Mouse (Mus musculus) cerebellum, postnatal 14 days (tissue): ENCODE results near the gene Pik3c2b.
A peak's percentile ranks its signal among the peaks of the same experiment; 100 is the strongest.
"Not testable (repeated sequence)": the region's sequence is repeated elsewhere in the genome, so short reads cannot be mapped to it uniquely, and the experiment has no call there.

Experiments
- DNase-seq, 2 experiments: peaks; one replicate each; pipeline ENCODE4 v3.0.0; 2021; ENCODE audit warnings: mixed read lengths in 2 of 2

The Pik3c2b gene

DNA sequence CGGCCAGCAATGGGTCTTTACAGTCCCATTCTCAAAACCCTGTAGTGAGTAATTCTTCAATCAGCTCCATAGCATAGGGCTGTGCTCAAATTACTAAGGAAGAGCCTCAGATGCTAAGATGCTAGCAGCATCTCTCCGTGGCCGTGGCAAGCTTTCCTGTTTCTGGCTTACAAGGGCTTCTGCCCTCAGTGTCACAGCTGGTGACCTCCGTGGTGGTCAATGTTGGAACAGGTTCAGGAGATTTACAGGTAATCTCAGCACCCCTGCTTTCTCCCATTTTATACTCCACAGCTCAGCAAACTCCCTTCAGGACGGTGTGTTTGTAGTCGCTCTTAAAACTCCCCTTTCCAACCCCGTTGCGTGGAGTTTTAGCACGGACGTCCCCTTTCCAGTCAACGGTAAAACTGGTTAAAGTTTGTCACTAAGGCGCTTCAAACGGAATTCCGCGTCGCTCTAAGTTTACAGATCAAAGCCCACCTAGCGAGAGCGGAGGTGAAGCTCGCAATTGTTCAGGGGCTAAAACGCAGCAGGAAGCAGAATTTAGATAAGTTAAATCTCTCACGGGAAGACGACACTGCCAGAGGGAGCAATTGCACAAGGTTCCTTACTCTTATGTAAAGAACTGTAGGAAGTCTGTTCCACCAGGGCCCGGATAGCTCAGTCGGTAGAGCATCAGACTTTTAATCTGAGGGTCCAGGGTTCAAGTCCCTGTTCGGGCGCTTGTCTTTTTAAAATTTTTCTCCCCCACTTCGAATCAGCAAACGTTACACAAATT lies 12.0 kb upstream of the Pik3c2b start:
- peak; percentile 57 to 60 for DNase-seq

DNA sequence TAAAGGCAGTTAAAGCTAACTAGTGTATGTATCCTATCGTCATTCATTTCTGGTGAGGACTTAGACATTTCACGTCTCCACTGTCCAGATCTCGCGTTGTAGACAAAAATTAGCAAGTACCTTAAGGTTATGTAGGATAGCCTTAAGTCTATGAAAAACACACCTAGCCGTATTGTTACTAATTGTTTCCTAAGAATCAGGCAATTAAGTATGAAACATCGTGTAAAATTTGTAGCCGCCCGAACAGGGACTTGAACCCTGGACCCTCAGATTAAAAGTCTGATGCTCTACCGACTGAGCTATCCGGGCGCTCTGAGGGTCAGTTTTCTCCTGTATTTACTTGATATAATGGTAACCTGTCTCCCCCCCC lies 11.4 kb upstream of the Pik3c2b start:
- peak; percentile 61 to 64 for DNase-seq

DNA sequence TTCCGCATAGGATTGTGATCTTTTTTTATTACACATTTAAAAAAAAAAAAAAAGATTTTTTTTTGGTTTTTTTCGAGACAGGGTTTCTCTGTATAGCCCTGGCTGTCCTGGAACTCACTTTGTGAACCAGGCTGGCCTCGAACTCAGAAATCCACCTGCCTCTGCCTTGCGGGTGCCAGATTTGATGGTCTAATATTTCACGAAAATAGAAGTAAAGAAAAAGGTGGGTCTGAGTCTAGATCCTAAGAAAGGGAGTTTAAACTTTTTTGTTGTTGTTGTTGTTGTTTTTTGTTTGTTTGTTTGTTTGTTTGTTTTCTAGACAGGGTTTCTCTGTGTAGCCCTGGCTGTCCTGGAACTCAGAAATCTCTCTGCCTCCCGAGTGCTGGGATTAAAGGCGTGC lies 10.8 kb upstream of the Pik3c2b start:
- not testable (repeated sequence) for DNase-seq

DNA sequence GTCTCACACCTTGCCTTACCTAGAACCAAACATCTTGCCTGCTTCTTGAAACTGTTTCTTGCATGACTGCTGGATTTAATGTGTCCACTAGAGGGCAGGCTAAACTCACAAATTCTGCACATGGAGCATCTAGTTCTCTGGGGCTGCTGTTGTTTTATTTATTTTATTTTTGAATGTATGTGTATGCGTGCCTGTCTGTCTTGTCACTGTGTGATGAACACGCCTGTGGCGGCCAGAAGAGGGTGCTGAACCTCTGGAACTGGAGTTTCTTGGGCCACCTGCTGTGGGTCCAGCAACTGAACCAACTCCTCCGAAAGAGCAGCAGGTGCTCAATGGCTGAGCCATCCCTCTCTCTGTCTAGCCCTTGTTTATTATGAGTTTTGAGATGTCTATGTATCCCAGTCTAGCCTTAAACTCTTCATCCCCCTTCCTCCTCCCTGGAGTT lies 5.9 kb upstream of the Pik3c2b start:
- DNase-seq: peak; percentile 76 to 77

DNA sequence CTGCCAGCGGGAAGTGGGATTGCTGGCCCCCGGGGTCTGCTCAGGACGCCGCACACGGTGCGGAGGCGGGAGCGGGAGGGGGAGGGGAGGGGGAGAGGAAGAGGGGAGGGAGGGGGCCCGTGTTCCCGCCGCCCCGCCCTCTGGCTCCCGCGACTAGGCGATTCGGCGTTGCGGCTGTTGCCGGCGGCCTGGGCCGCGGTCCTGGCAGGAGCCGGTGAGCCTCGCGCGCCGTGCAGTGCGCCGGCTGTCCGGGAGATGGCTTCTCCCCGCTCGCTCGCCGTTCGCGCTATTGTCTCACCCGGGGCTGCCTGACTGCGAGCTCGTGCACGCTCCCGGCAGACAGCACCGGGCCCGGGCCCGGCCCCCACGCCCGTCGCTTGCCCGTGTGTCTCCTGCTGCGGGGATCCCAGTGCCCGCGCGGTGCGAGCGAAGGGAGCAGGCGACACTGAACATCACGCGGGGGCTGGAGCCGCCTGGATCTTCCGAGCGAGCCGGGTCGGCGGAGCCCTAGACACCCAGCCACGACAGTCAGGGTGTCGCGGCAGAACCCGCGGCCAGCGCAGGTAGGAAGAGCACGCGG lies 484 bp downstream of the Pik3c2b start:
- DNase-seq: peak; percentile 81 to 84

DNA sequence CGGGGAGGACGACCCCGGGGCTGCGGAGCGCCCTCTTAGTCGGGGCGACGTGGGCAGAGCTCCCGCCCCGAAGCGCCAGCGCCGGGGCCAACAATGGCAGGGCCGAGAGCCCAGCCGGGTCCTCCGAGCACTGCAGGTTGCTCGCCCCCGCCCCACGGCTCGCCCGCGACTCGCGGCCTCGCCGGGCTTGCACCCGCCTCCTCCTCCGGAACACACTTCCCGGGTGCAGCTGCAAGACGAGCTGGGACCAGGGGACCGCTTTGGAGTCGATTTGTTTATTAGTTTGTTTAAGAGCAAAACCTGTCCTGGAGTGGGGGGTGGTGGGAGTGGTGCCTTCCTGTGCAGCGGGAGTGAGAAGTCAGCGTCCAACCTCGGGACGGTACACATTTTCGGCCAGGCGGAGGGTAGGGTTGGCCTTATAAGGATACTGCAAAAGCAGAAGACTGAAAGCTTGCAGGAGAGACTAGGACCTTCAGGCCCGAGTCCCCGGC lies 1.0 kb downstream of the Pik3c2b start:
- DNase-seq: peak; percentile 56 to 58

DNA sequence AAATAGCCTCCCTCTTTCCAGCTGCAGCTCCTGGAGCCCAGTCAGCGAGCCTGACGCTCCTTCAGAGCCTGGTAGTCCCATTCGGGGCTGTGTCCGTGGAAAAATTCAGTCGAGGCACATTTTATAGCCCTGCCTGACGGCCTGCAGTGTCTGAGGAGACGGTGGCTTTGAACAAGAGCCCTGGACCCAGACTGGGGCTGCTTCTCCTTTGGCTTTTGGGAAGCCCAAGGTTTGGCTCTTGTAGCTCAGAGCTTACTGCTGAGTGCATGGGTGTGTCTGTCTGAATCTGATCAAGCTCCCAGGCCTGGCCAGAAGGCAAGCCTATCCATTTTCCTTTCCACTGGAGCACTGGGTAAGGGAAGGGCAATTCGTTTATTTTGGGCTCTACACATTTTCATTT lies 2.1 kb downstream of the Pik3c2b start:
- DNase-seq: no peak

DNA sequence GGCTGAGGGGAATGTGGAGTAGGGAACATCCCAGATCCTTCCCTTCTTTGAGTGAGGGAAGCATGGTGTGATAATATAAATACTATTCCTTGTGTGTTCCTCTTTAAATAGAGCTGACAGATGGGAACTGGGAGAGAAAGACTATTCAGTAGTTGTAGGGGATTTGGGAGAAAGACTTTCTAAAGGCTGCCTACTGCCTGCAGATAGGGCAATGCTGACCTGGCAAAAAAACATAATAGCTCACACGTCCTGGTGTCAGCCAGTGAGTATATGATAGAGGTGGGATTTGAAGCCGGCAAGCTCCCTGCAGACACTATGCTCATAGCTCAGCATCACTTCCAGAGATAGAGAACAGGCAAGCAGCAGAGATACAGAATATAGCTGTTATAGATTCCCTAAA lies 3.2 kb downstream of the Pik3c2b start:
- DNase-seq: no peak

DNA sequence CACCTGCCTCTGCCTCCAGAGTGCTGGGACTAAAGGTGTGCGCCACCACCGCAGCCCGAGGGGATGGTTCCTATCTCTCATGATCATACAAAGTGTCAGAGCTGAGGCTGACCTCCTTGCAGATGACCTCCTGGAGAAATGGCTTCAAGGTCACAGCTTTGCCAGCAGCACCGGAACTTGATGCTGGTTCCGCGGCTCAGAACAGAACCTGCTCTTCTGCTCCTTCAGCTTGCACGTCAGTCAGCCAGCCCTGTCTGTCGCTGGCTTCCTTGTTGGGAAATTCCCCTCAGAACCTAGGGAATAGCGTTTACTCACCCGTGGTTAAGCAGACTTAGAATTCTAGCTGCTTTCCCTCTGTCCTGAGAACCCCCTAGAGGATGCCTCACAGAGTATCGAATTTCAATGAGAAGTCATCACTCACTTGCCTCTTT lies 4.5 kb downstream of the Pik3c2b start:
- DNase-seq: no peak

DNA sequence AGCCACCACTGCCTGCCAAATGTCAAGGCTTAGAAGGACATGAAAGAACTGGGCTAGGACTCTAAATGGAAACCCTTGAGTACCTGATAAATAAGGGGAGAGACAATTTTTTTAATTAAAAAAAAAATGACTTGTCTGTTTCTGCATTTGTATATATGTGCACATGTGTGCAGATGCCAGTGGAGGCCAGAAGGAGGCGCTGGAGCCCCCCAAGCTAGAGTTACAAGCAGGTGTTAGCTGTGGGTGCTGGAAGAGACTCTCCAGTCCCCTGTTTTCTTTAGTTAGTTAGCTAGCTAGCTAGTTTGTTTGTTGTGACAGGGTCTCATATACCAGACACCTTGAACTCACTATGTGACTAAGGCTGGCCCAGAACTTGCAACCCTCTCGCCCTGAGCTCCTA lies 6.4 kb downstream of the Pik3c2b start:
- no peak for DNase-seq

DNA sequence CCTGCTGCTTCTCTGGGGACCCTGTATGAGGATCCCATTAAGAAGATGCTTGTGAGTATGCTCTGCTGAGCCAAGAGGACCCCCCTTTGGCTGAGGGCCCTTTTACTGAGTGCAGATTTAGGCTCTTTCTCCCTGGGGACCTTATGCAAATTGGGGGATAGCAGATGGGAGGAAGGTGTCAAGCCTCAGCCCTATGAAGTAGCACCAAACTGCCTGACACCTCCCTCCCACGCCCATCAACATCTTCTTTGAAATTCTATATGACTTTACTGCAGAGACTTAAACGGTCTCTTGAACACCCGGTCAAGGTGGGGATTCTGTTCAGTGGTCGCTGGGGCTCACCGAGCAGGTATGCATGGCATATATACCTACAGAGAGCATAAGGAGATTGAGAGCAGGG lies 7.6 kb downstream of the Pik3c2b start:
- no peak for DNase-seq

DNA sequence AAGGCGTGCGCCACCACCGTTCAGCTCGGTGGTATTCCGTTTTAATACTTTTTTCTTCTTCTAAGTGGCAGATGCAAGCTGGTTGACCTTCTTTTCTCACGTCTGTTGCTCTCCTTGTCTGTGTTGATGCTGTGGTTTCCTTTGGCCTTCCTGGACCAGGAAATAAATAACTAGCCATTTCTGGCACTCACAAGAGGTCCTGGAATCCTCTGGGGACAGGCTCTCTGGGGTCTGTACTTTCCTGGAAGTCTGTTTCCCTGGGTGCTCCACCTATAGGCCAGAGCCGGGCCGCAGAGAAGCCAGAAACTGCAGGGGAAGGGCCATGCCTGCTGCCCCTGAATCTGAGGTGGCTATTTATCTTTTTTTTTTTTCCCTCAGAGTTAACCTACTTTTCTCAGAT lies 8.9 kb downstream of the Pik3c2b start:
- no peak for DNase-seq

DNA sequence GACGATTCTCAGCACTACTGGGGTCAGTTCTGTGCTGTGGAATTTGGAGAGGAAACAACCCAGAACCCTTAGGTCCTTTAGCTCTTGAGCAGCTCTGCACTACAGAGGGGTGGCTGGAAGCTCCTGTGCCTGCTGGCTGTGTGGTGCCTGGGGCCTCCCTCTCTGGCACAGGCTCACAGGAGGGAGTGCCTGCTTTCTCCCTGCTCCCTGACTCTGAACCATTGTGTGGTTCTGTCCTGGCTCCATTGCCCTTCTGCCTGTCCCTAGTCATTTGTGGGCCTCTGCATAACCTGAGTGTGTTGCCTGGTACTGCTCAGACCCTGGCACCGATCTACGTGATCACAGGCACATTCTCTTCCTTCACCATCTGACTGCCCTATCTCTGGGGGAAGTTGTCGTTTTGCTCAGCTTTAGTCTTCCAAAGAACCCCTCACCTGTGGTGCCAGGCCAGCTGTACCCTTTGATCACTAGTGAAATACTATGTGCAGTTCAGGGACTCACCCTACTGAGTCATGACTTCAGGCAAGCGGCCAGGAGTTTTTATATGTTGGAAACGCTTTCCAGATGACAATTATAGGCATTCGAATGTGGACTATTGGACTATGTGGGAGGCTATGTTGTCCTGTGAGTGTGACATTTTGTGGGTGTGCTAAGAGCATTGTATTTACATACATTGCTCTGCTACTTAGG lies 12.0 kb downstream of the Pik3c2b start:
- DNase-seq: no peak

DNA sequence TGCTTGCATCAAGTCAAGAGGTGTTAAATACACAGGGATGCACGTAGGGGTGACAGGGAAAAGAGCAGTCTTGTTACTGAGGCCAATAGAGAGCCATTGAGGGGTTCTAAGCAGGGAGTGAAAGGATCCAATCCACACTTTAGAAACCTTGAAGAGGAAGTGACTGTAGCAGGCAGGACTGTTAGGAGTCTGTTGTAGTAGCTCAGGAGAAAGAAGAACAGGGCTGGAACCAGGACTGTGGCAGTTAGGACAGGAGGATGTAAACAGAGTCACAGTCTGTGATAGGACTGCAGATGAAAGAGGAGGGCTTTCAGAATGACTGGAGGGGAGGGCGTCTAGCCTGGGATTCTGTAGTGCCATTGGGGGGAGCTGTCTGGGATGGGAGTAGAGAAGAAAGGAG lies 14.1 kb downstream of the Pik3c2b start:
- DNase-seq: no peak

DNA sequence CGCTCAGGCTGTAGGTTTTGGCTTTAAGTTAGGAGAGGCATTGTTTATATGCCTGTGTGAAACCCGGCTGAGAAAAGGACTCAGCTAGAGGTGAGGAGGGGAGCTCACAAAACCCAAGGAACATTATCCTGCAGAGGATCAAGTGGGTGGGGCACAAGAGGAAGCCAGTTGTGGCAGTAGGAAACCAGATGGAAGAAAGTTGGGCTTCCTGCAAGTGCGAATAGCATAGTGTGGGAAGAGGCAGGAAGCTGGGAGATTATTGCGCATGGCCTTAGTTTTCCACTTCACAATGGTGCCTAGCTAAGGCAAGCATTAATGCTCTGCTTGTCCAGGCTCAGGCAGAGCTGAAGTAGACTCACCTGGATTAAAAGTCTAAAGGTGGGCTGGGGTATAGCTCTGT lies 15.2 kb downstream of the Pik3c2b start:
- no peak for DNase-seq

DNA sequence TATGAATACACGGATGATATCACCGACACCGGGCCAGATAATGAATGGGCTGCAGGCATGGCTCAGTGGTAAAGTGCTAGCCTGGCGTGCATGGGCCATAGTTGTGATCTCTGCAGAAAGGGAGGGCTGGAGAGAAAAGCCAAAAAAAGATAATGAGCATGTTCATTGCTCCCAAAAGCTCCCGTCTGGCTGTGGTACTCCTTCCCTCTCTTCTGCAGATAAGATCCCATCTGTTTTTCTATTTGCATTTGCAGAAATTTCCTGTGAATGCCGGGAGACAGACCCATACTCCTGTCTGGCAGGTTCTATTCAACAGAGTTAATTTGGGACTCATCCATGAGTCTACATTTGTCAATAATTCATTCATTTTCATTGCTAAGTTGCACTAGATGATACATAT lies 17.7 kb downstream of the Pik3c2b start:
- DNase-seq: no peak

DNA sequence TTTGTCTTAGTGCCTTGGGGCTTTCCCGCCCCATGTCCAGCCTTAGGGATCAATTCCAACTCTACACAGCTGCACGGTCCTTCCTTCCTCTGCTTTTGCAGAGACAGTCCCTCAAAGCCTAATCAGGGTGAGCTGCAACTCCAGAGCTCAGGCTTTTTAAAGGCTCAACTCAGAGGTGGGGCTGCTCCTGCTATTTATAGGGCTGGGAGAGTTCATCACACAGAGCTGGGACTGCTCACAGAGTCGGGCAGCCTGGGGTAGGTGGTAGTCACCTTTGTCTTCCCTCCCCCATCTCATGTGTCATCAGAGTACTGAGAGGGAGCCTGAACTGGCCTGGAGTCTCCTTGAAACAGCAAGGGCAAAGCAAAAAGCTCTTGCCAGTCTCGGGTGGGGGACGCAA lies 22.8 kb downstream of the Pik3c2b start:
- DNase-seq: no peak

DNA sequence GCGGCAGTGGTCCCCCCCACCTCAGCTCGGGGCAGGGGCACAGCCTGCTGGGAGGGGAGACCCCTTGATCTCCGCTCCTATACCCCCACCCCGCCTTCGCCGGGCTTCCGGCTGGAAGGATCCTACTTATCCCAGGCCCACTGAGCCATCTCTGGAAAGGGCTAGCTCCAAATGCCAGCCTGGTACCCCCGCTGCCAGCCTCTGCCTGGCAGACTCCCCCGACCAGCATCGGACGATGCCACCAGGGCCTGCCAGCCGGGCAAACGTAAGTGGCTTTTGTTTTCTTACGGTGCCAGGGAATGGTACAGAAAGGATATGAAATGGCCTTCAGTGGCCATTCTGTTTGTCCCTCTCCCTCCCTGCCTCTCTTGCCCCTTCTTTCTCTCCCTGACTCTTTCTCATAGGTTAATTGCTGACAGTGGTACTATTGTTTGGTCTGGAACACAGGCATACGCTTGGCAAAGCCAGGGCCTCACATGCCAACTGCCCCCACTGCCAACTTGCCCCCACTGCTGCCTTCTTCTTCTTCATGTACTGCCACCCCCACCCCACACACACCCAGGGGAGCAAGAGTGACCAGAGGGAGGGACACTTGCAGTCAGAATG lies 23.3 kb downstream of the Pik3c2b start:
- DNase-seq: peak; percentile 57 to 61

DNA sequence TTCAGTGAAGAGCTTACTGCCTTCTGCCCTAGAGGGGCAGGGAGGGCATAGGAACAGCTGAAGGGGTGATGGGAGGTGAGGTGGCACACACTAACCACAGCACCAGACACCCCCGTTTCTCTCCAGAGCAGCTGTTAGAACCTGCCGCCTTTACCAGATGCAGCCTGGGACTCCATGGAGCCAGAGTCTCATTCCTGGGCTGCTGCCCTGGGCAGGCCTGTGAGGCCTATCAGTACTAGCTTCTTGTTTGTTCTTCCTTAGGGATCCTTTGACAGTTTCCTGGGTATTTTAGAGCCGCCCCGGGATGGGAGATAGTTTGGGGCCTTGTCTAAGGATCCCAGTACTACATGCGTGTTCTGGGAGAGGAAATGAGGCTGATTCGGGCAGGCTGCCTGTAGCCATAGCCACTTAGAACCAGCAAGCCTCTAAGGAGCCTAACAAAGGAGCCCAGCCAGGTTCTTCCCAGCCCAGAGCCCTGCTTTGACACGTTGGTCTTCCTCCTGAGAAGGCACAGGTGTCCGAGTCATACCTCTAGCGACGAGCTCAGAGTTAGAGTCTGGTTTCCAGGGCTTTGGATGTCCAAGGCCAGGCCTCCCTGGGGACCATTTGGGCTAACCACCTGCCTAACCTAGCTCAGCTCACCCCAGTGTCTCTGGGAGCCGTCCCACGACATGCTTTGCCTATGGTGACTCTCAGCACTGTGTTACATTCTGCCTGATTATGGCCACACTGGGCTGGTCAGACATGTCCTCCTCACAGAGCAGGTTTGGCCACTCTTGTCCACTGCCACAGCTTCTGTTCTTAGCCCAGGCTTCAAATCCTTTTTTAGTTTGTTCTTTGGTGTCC lies 24.0 kb downstream of the Pik3c2b start:
- DNase-seq: no peak

DNA sequence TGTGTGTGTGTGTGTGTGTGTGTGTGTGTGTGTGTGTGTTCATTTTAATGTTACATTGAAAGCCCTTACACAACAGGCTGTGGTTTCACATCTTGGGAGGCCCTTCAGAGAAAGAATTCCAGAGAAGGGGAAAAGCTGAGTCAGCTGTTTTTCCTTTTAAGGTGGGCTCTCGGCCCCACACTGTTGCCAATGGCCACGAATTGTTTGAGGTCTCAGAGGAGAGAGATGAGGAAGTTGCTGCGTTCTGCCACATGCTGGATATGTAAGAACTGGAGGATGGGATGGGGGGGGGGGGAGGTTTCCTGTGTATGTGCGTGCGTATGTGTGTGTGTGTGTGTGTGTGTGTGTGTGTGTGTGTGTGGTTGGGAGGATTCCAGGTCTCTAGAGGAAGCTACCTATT lies 24.7 kb downstream of the Pik3c2b start:
- no peak for DNase-seq

DNA sequence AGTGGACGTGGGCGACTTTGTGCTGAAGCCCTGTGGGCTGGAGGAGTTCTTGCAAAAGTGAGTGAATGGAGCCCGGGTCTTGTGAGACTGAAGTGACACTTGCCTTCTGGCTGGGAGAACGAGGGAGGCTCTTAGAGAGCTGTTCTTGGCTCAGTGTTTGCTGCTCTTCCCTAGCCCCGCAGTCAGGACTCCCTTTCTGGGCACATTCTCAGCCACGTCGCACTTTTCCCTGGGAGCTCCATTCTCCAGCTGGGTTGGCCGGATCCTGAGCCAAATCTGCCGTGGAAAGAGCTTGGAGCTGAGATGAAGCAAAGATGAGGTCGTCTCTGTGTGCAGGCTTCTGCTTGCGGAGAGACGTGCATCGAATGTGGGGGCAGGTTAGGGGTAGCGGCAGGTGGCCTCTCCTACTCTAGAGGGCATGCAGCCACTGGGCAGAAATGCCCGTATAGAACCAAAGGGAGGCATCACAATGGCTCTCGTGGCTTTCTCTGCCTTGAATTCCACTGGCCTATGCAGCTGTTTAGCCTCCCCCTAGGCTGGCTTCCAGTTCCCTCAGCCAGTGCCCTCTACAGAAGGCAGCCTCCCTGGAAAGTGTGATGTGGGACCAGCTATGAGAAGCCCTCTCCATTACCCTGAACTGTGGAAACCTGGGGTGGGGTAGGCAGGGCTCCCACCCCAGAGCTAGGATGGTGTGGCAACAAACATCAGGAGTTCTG lies 26.4 kb downstream of the Pik3c2b start:
- DNase-seq: peak; percentile 72 to 73

DNA sequence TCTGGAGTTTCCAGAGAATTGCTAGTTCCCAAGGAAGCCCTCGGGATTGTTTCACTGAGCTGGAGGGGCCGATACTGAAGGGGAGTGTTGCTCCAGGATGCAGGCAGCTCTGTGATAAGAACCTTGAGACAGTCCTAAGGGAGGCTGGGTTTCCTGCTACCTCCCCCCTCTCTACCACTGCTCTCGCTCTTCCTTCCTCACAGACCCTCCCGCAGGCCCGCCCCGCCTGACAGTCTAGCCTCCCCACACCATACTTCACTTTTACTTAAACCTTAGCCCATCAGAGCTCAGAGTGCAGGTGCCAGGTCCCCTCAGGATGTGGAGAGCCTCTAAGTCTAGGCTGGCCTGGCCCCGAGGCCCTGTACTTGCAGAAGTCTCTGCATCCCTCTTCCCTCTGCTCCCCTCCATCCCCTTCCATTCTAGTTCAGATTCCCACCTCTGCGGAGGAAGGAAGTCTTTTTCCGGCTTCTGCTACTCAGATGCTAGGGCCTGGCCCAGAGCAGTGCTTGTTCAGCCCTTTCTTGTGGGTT lies 27.9 kb downstream of the Pik3c2b start:
- DNase-seq: no peak
